Mouse (Mus musculus) left cerebral cortex, postnatal 14 days (tissue): Measurements from ENCODE around the gene Nisch. TPM values are rescaled to one million over a fixed set of nuclear protein-coding genes. Genes with fewer than 3 reads are reported as not detected.

ENCODE experiments used
- DNase-seq, 2 experiments: peaks; one replicate each; pipeline ENCODE4 v3.0.0; 2021 to 2022; ENCODE audit warnings: low spot score in 2 of 2, mixed read lengths in 1 of 2
- intact Hi-C: fragments of 180-260 bp; cut with DNase I; formaldehyde crosslinking; loops from one replicate; pipeline ENCODE4 v1.15.1; 2025
- total RNA-seq, 2 experiments: library from RNA; stranded (reverse); gene quantifications; 2 replicates each; pipeline ENCODE4 v1.2.3; 2021

Nisch gene
- total RNA-seq, 2 experiments from 2014 or later, result 393 to 408 TPM

GRCm38 (mm10) chr14:31228234-31228633, 11.5 kb upstream of the Nisch start:
- DNase-seq, result no peak
- intact Hi-C loops, result no loop called here

GRCm38 (mm10) chr14:31226978-31227377, 10.2 kb upstream of the Nisch start:
- DNase-seq, result peak; percentile 61 to 80
- intact Hi-C loops, result no loop called here

GRCm38 (mm10) chr14:31217666-31218065, 920 bp upstream of the Nisch start, which contains the start of gene Sema3g:
Gene Sema3g (plus strand): TSS chr14:31217860.
- no peak for DNase-seq
- intact Hi-C loops, result loop anchor here (2.0 kb wide), 1 partner anchor 15 kb away; no protein-coding TSS in a partner anchor

- peak in 1 of 2 experiments; percentile 67 for DNase-seq
- intact Hi-C loops, result loop anchor here (2.0 kb wide), 1 partner anchor 17 kb away; no protein-coding TSS in a partner anchor
These were observed 1.4 kb downstream of the Nisch start for GRCm38 (mm10) chr14:31215157-31216002.

GRCm38 (mm10) chr14:31214684-31215083, 2.1 kb downstream of the Nisch start:
- intact Hi-C loops, result no loop called here
- no peak for DNase-seq

GRCm38 (mm10) chr14:31213868-31214267, 2.9 kb downstream of the Nisch start:
- no peak for DNase-seq
- intact Hi-C loops, result no loop called here

- intact Hi-C loops, result no loop called here
- no peak for DNase-seq
These were observed 4.2 kb downstream of the Nisch start for GRCm38 (mm10) chr14:31212499-31212898.

- DNase-seq, result no peak
- intact Hi-C loops, result no loop called here
These were observed 4.9 kb downstream of the Nisch start for GRCm38 (mm10) chr14:31211854-31212253.

- DNase-seq, result no peak
These were observed 7.6 kb downstream of the Nisch start for GRCm38 (mm10) chr14:31209133-31209557.

GRCm38 (mm10) chr14:31208084-31208483, 8.7 kb downstream of the Nisch start, which contains the start of gene Tnnc1:
Gene Tnnc1 (plus strand): TSS chr14:31208312.
- intact Hi-C loops, result loop anchor here (5.0 kb wide), 1 partner anchor 44 kb away; the partner anchor contains the start of genes Bap1 and Phf7
- no peak for DNase-seq

More at GRCm38 (mm10) chr14:31209133-31209557, 7.6 kb downstream of the Nisch start:
- intact Hi-C loops, result loop anchor here (5.0 kb wide), 1 partner anchor 43 kb away; the partner anchor contains the start of genes Bap1 and Phf7

GRCm38 (mm10) chr14:31207070-31207830, 9.5 kb downstream of the Nisch start:
- intact Hi-C loops, result loop anchor here (5.0 kb wide), 1 partner anchor 45 kb away; the partner anchor contains the start of genes Bap1 and Phf7
- no peak for DNase-seq

- intact Hi-C loops, result loop anchor here (5.0 kb wide), 1 partner anchor 46 kb away; the partner anchor contains the start of genes Bap1 and Phf7
These were observed 10.2 kb downstream of the Nisch start for GRCm38 (mm10) chr14:31206472-31206981.

GRCm38 (mm10) chr14:31205562-31206467, 10.9 kb downstream of the Nisch start:
- intact Hi-C loops, result loop anchor here (5.0 kb wide), 1 partner anchor 46 kb away; the partner anchor contains the start of genes Bap1 and Phf7
- DNase-seq, result peak; percentile 34 to 58

More at GRCm38 (mm10) chr14:31206472-31206981, 10.2 kb downstream of the Nisch start:
- DNase-seq, result peak; percentile 94 to 96

GRCm38 (mm10) chr14:31205244-31205561, 11.5 kb downstream of the Nisch start:
- intact Hi-C loops, result loop anchor here (5.0 kb wide), 1 partner anchor 47 kb away; the partner anchor contains the start of genes Bap1 and Phf7
- DNase-seq, result no peak

GRCm38 (mm10) chr14:31204844-31205243, 11.9 kb downstream of the Nisch start:
- DNase-seq, result no peak
- intact Hi-C loops, result loop anchor here (5.0 kb wide), 1 partner anchor 47 kb away; the partner anchor contains the start of genes Bap1 and Phf7

GRCm38 (mm10) chr14:31200038-31200437, 16.7 kb downstream of the Nisch start:
- no peak for DNase-seq
- intact Hi-C loops, result no loop called here

- intact Hi-C loops, result loop anchor here (5.0 kb wide), 1 partner anchor 67 kb away; the partner anchor contains the start of gene Nt5dc2
- DNase-seq, result no peak
These were observed 17.1 kb downstream of the Nisch start for GRCm38 (mm10) chr14:31199599-31199998.
